Mouse (Mus musculus): ENCODE measurements around the gene Olfr1232. TPM values are rescaled to one million over a fixed set of nuclear protein-coding genes. Genes with fewer than 3 reads are reported as not detected.

Olfr1232 gene
- not detected in 2 replicates for polyA plus RNA-seq (2012; rRNA removed)

DNA sequence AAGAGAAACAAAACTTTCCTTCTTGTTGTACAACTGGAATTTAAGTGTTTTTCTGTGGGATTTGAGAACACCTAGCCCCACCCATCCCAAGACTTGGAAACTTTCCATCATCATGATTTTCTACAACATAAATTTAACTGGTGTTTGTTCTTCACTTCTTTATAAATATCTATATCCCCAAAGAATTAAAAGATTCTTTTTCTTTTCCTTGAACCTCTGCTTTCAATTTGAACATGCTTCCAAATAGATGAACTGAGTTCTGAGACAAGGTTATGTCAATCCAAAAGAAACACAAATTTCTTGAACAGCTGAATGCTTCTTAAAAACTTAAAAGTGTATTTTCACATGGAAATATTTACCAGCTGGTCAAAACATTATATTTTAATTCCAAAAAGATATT lies at the start of gene Olfr1232:
Olfr1232 (minus strand) TSS at position 101 of the 400 bp plus-strand sequence.
- no peak for TF ChIP-seq POLR2A (IDR thresholded peaks at IDR 0.05; ENCODE audit: control insufficient read depth, low read depth, low read length)
- no peak for TF ChIP-seq CTCF (IDR thresholded peaks at IDR 0.05; ENCODE audit: control insufficient read depth, insufficient read depth, insufficient replicate concordance, low read depth, low read length)

GRCm38 (mm10) chr2:89364765-89365164 lies 35.3 kb upstream of the Olfr1232 start, which contains the start of gene Olfr1234:
Gene Olfr1234 (minus strand): TSS chr2:89364865.
- Histone ChIP-seq H3K27ac (ENCODE audit: control insufficient read depth, insufficient read depth, low read depth, low read length) (no peak within 1 kb of the TSS), H3K27me3 (ENCODE audit: control insufficient read depth, insufficient read depth, low read length) (no peaks in the 10 kb centered on the region), H3K4me3 (ENCODE audit: control insufficient read depth, low read depth, low read length) (no peak within 1 kb of the TSS), H3K36me3 (ENCODE audit: control insufficient read depth, insufficient read depth, low read length) (no peaks in the 10 kb centered on the region), H3K4me1 (ENCODE audit: control insufficient read depth, insufficient read depth, low read length) (no peaks in the 10 kb centered on the region)
- TF ChIP-seq CTCF (IDR thresholded peaks at IDR 0.05; ENCODE audit: control insufficient read depth, insufficient read depth, insufficient replicate concordance, low read depth, low read length), result no peak
- no peak for TF ChIP-seq POLR2A (IDR thresholded peaks at IDR 0.05; ENCODE audit: control insufficient read depth, low read depth, low read length)

More for the DNA sequence above, at the start of gene Olfr1232:
- Histone ChIP-seq H3K4me3 (ENCODE audit: control insufficient read depth, low read depth, low read length) (no peak within 1 kb of the TSS), H3K27me3 (ENCODE audit: control insufficient read depth, insufficient read depth, low read length) (no peaks in the 10 kb centered on the region), H3K4me1 (ENCODE audit: control insufficient read depth, insufficient read depth, low read length) (no peaks in the 10 kb centered on the region), H3K36me3 (ENCODE audit: control insufficient read depth, insufficient read depth, low read length) (no peaks in the 10 kb centered on the region), H3K27ac (ENCODE audit: control insufficient read depth, insufficient read depth, low read depth, low read length) (no peak within 1 kb of the TSS)

DNA sequence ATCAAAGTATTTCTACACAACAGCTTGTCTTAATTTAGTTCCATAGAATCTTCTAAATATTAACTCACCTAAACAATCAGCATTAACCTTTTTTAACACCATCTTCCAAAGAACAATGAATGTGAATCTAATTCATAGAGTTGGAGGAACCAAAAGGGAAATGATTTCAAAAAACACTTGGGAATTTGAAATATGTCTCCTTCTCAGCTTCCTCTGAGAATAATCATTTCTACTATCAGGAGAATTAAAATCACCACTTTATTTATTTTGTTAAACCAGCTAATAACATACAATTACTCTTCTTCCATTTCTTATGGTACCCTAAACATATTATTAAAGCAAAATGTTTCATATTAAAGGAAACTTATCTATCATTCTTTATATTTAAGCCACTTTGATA lies 12.8 kb upstream of the Olfr1232 start, which contains the start of gene Olfr1233:
Olfr1233 (minus strand) TSS at position 101 of the 400 bp plus-strand sequence.
- no peaks in the 10 kb centered on the region for H3K4me1 ChIP-seq (ENCODE audit: control insufficient read depth, insufficient read depth, low read length)
- no peak within 1 kb of the TSS for H3K27ac ChIP-seq (ENCODE audit: control insufficient read depth, insufficient read depth, low read depth, low read length)
- TF ChIP-seq CTCF (IDR thresholded peaks at IDR 0.05; ENCODE audit: control insufficient read depth, insufficient read depth, insufficient replicate concordance, low read depth, low read length), result no peak
- H3K4me3 ChIP-seq (ENCODE audit: control insufficient read depth, low read depth, low read length), result no peak within 1 kb of the TSS
- no peaks in the 10 kb centered on the region for H3K36me3 ChIP-seq (ENCODE audit: control insufficient read depth, insufficient read depth, low read length)
- H3K27me3 ChIP-seq (ENCODE audit: control insufficient read depth, insufficient read depth, low read length), result no peaks in the 10 kb centered on the region

- Histone ChIP-seq H3K36me3 (ENCODE audit: control insufficient read depth, insufficient read depth, low read length) (no peaks in the 10 kb centered on the region), H3K4me1 (ENCODE audit: control insufficient read depth, insufficient read depth, low read length) (no peaks in the 10 kb centered on the region), H3K27me3 (ENCODE audit: control insufficient read depth, insufficient read depth, low read length) (no peaks in the 10 kb centered on the region), H3K4me3 (ENCODE audit: control insufficient read depth, low read depth, low read length) (no peak within 1 kb of the TSS), H3K27ac (ENCODE audit: control insufficient read depth, insufficient read depth, low read depth, low read length) (no peak within 1 kb of the TSS)
- TF ChIP-seq CTCF (IDR thresholded peaks at IDR 0.05; ENCODE audit: control insufficient read depth, insufficient read depth, insufficient replicate concordance, low read depth, low read length) (no peak), POLR2A (IDR thresholded peaks at IDR 0.05; ENCODE audit: control insufficient read depth, low read depth, low read length) (no peak)
Observed at GRCm38 (mm10) chr2:89306974-89307373, 22.5 kb downstream of the Olfr1232 start, which contains the start of gene Olfr1231. Gene Olfr1231 (minus strand): TSS chr2:89307074.

GRCm38 (mm10) chr2:89297168-89297567 lies 32.3 kb downstream of the Olfr1232 start, which contains the start of gene Olfr1230:
Gene Olfr1230 (minus strand): TSS chr2:89297268.
- Histone ChIP-seq H3K27ac (ENCODE audit: control insufficient read depth, insufficient read depth, low read depth, low read length) (no peak within 1 kb of the TSS), H3K4me1 (ENCODE audit: control insufficient read depth, insufficient read depth, low read length) (no peaks in the 10 kb centered on the region), H3K4me3 (ENCODE audit: control insufficient read depth, low read depth, low read length) (no peak within 1 kb of the TSS), H3K36me3 (ENCODE audit: control insufficient read depth, insufficient read depth, low read length) (no peaks in the 10 kb centered on the region), H3K27me3 (ENCODE audit: control insufficient read depth, insufficient read depth, low read length) (no peaks in the 10 kb centered on the region)
- TF ChIP-seq POLR2A (IDR thresholded peaks at IDR 0.05; ENCODE audit: control insufficient read depth, low read depth, low read length) (no peak), CTCF (IDR thresholded peaks at IDR 0.05; ENCODE audit: control insufficient read depth, insufficient read depth, insufficient replicate concordance, low read depth, low read length) (no peak)

DNA sequence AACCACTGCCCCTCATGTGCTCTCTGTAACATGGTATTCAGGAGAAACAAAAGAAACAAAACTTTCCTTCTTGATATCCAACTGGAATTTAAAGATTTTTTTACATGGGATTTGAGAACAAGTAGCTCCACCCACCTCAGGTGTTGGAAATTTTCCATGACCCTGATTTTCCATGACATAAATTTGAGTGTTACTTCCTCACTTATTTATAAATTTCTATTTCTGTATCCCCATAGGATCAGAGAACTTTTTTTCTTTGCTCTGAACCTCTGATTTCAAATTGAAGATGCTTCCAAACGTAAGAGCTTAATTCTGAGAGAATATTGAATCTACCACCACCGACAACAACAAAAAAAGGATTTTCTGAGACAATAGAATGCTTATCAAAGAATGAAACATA lies 41.6 kb downstream of the Olfr1232 start, which contains the start of gene Olfr1229:
Olfr1229 (minus strand) TSS at position 101 of the 400 bp plus-strand sequence.
- Histone ChIP-seq H3K27me3 (ENCODE audit: control insufficient read depth, insufficient read depth, low read length) (no peaks in the 10 kb centered on the region), H3K4me3 (ENCODE audit: control insufficient read depth, low read depth, low read length) (no peak within 1 kb of the TSS)
- TF ChIP-seq CTCF (IDR thresholded peaks at IDR 0.05; ENCODE audit: control insufficient read depth, insufficient read depth, insufficient replicate concordance, low read depth, low read length) (no peak), POLR2A (IDR thresholded peaks at IDR 0.05; ENCODE audit: control insufficient read depth, low read depth, low read length) (no peak)

More for the DNA sequence above, 41.6 kb downstream of the Olfr1232 start, which contains the start of gene Olfr1229:
- H3K27ac ChIP-seq (ENCODE audit: control insufficient read depth, insufficient read depth, low read depth, low read length), result no peak within 1 kb of the TSS
- H3K36me3 ChIP-seq (ENCODE audit: control insufficient read depth, insufficient read depth, low read length), result no peaks in the 10 kb centered on the region
- H3K4me1 ChIP-seq (ENCODE audit: control insufficient read depth, insufficient read depth, low read length), result no peaks in the 10 kb centered on the region

Other genes with a start within 250 kb of the Olfr1232 start
- gene Olfr1219, start 246.2 kb downstream of the Olfr1232 start, polyA plus RNA-seq (2012; rRNA removed), result not detected in 2 replicates
- not detected in 2 replicates for gene Olfr1220, start 222.8 kb downstream of the Olfr1232 start, polyA plus RNA-seq (2012; rRNA removed)
- gene Olfr1221, start 212.4 kb downstream of the Olfr1232 start, polyA plus RNA-seq (2012; rRNA removed), result not detected in 2 replicates
- gene Olfr1222, start 196.6 kb downstream of the Olfr1232 start, polyA plus RNA-seq (2012; rRNA removed), result not detected in 2 replicates
- not detected in 2 replicates for gene Olfr1223, start 178.1 kb downstream of the Olfr1232 start, polyA plus RNA-seq (2012; rRNA removed)
- not detected in 2 replicates for gene Olfr1224-ps1, start 165.6 kb downstream of the Olfr1232 start, polyA plus RNA-seq (2012; rRNA removed)
- not detected in 2 replicates for gene Olfr1225, start 155.0 kb downstream of the Olfr1232 start, polyA plus RNA-seq (2012; rRNA removed)
- not detected in 2 replicates for gene Olfr1226, start 129.6 kb downstream of the Olfr1232 start, polyA plus RNA-seq (2012; rRNA removed)
- gene Olfr1228, start 75.6 kb downstream of the Olfr1232 start, polyA plus RNA-seq (2012; rRNA removed), result not detected in 2 replicates
- gene Olfr1229, start 41.7 kb downstream of the Olfr1232 start, polyA plus RNA-seq (2012; rRNA removed), result not detected in 2 replicates
- gene Olfr1230, start 32.4 kb downstream of the Olfr1232 start, polyA plus RNA-seq (2012; rRNA removed), result not detected in 2 replicates
- not detected in 2 replicates for gene Olfr1231, start 22.6 kb downstream of the Olfr1232 start, polyA plus RNA-seq (2012; rRNA removed)
- 0.14 TPM in 1 of 2 replicates, not detected in the other for gene Olfr1233, start 12.7 kb upstream of the Olfr1232 start, polyA plus RNA-seq (2012; rRNA removed)
- gene Olfr1234, start 35.2 kb upstream of the Olfr1232 start, polyA plus RNA-seq (2012; rRNA removed), result not detected in 2 replicates
- not detected in 2 replicates for gene Olfr1238, start 80.0 kb upstream of the Olfr1232 start, polyA plus RNA-seq (2012; rRNA removed)
- gene Olfr1239, start 90.7 kb upstream of the Olfr1232 start, polyA plus RNA-seq (2012; rRNA removed), result not detected in 2 replicates
- gene Olfr1240, start 113.3 kb upstream of the Olfr1232 start, polyA plus RNA-seq (2012; rRNA removed), result not detected in 2 replicates
- not detected in 2 replicates for gene Olfr1241, start 157.5 kb upstream of the Olfr1232 start, polyA plus RNA-seq (2012; rRNA removed)
- not detected in 2 replicates for gene Olfr1242, start 168.7 kb upstream of the Olfr1232 start, polyA plus RNA-seq (2012; rRNA removed)
- not detected in 2 replicates for gene Olfr1243, start 201.8 kb upstream of the Olfr1232 start, polyA plus RNA-seq (2012; rRNA removed)
- not detected in 2 replicates for gene Olfr1245, start 248.8 kb upstream of the Olfr1232 start, polyA plus RNA-seq (2012; rRNA removed)